Mouse (Mus musculus): Measurements from ENCODE around the gene Prpf3. TPM values are rescaled to one million over a fixed set of nuclear protein-coding genes. Genes with fewer than 3 reads are reported as not detected.
A peak's percentile ranks its signal among the peaks of the same experiment; 100 is the strongest.
"Not testable (repeated sequence)": the region's sequence is repeated elsewhere in the genome, so short reads cannot be mapped to it uniquely, and the experiment has no call there.

The Prpf3 gene
- 80.7 and 87.2 TPM in 2 replicates for polyA plus RNA-seq (2014; fragmentation: Nextera tagmentation; extraction: Ambion mirVana)

DNA sequence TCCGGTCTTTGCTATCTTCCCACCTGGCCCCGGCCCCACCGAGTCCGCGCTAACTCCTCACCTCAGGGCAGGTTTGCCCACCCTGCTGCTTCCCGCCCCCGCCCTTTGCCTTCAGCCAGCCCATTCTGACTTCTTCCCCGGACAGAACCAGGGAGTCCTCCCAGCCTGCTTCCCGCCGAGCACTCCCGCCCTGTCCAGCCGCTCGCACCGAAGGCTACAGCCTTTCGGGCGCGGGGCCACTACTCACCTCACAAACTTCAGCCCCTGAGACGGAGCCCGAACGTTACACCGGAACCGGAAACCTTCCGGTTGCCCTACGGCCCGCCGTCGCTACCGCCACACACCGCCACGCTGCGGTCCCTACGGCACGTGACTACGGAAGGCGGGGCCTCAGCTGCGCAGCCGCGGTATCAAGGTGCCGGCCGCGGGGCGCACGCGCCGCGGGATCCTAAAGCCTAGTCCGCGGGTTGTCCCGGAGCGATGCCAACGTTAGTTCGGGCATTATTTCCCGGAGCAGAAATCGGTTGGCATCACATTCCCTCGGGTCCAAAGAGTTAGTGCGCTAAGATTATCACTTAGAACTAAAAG, at the start of gene Prpf3:
Gene Prpf3 (minus strand): TSS at position 384 of the 588 bp plus-strand sequence.
- peak within 1 kb of the TSS; percentile 69 for H3K27ac ChIP-seq (replicated peaks; ENCODE audit: low read depth, low read length)
- WGBS: under 1% methylated on average over 56 of the region's 56 CpGs
- peak within 1 kb of the TSS; percentile 89 for H3K4me3 ChIP-seq (ENCODE audit: low read depth, low read length)
- DNase-seq (ENCODE audit: low spot score): peak; percentile 94
- no peaks in the 10 kb centered on the region for H3K9me3 ChIP-seq (ENCODE audit: control insufficient read depth, low read length)
- peak within 1 kb of the TSS; percentile 68 for H3K4me2 ChIP-seq (ENCODE audit: low read depth, severe bottlenecking)
- H3K36me3 ChIP-seq (ENCODE audit: control insufficient read depth, insufficient read depth, low read length): peaks cover 17% of the 10 kb centered on the region
- ATAC-seq (ENCODE audit: insufficient number of reproducible peaks, low FRiP score, low TSS enrichment, low read depth): peak; percentile 94
- peak within 1 kb of the TSS; percentile 86 for H3K9ac ChIP-seq (ENCODE audit: low read length)
- peaks cover 3% of the 10 kb centered on the region; the same call in 1 of the 2 replicates for H3K4me1 ChIP-seq (ENCODE audit: control insufficient read depth, insufficient read depth, low read length)
- H3K27me3 ChIP-seq (ENCODE audit: control insufficient read depth, insufficient read depth, low read length): no peaks in the 10 kb centered on the region

DNA sequence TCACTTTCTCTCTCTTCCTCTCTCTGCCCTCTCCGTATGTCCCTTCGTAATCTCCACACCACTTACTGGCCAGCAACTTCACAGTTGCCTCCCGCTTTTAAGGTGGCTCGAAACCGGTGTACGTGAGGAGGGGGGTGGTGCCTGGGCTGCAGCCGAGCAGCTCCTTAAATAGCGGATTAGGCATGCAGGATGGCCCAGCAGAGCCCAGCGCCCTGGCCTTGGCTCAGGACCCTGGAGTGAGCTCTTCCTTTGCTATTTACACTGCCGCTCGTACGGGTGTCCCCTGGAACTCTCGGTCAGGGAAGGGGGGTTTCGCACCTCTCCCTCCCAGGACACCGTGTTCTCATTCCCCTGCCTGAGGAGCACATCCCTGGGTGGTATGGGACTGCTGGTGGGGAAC, 48.9 kb upstream of the Prpf3 start, which contains the start of gene Car14:
Gene Car14 (minus strand): TSS at position 124 of the 400 bp plus-strand sequence.
- ATAC-seq (ENCODE audit: insufficient number of reproducible peaks, low FRiP score, low TSS enrichment, low read depth) (peak; percentile 55; the same call in 1 of the 2 replicates), DNase-seq (ENCODE audit: low spot score) (peak; percentile 77)
- Histone ChIP-seq H3K9me3 (ENCODE audit: control insufficient read depth, low read length) (no peaks in the 10 kb centered on the region), H3K4me2 (ENCODE audit: low read depth, severe bottlenecking) (peak within 1 kb of the TSS; percentile 90), H3K4me3 (ENCODE audit: low read depth, low read length) (peak within 1 kb of the TSS; percentile 45), H3K4me1 (ENCODE audit: control insufficient read depth, insufficient read depth, low read length) (peaks cover 4% of the 10 kb centered on the region), H3K36me3 (ENCODE audit: control insufficient read depth, insufficient read depth, low read length) (no peaks in the 10 kb centered on the region), H3K27me3 (ENCODE audit: control insufficient read depth, insufficient read depth, low read length) (no peaks in the 10 kb centered on the region), H3K9ac (ENCODE audit: low read length) (peak within 1 kb of the TSS; percentile 72), H3K27ac (replicated peaks; ENCODE audit: low read depth, low read length) (peak within 1 kb of the TSS; percentile 81)
- under 1% methylated on average over 15 of the region's 15 CpGs for WGBS

DNA sequence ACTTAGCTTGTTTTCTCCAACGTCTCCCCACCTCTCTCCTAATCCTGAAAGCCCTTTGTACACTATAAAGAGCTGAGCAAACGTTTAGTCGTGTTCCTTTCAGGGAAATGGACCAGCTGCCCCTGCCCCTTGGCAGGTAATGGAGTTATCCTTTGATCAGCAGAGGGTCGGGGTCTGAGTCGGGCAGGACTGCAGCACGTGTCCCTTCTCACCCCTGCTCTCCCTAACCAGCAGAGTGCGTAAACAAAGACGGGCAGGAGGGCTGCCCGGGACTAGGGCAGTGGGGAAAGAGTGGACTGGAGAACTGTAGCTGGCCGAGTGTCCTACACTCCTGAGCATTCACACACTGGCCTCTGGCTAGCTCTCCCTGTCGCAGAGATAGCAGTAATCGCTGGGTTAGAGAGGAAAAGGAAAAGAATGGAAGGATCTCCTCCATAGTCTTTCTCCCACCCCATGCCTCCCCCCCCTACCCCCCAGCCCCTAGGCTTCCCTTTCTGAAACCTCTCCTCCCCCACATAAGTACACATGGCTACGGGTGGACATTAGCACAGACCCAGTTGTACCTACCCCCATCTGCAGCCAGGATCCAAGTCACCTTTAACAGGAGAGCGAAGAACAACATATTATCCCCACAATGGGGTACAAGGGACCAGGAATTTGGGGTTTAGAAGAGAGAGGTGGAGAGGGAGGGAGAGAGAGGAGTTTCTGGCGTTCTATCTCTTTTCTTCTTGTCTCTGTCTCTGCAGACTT, 48.2 kb upstream of the Prpf3 start:
- WGBS: under 1% methylated on average over 15 of the region's 15 CpGs
- Histone ChIP-seq H3K4me3 (ENCODE audit: low read depth, low read length) (peak overlapping the region; percentile 45), H3K4me2 (ENCODE audit: low read depth, severe bottlenecking) (peak overlapping the region; percentile 90), H3K27ac (replicated peaks; ENCODE audit: low read depth, low read length) (peak overlapping the region; percentile 76; the same call in 1 of the 2 replicates), H3K27me3 (ENCODE audit: control insufficient read depth, insufficient read depth, low read length) (no peaks in the 10 kb centered on the region), H3K36me3 (ENCODE audit: control insufficient read depth, insufficient read depth, low read length) (no peaks in the 10 kb centered on the region), H3K9me3 (ENCODE audit: control insufficient read depth, low read length) (no peaks in the 10 kb centered on the region), H3K9ac (ENCODE audit: low read length) (peak overlapping the region; percentile 72), H3K4me1 (ENCODE audit: control insufficient read depth, insufficient read depth, low read length) (peaks cover 4% of the 10 kb centered on the region)
- ATAC-seq (ENCODE audit: insufficient number of reproducible peaks, low FRiP score, low TSS enrichment, low read depth) (peak; percentile 44; the same call in 1 of the 2 replicates), DNase-seq (ENCODE audit: low spot score) (peak; percentile 75)

DNA sequence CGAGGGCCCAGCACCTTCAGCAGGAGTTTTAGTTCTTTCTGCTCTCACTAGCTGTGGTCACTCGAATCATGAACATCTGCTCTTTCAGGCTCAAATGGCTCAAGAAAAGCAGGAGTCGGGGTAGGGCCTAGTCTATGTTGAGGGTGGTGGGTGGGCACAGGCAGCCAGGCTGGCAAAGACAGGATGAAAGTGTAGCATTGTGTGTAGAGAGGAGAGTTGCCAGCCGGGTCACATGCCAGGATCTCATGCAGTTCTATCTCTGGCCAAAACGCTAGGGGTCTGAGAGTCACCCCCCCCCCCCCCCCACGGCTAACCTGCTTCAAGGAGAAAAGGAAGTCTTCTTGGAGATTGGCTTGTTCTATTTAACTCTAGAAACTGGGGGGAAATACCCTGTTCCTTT, 47.0 kb upstream of the Prpf3 start:
- ATAC-seq (ENCODE audit: insufficient number of reproducible peaks, low FRiP score, low TSS enrichment, low read depth) (no peak), DNase-seq (ENCODE audit: low spot score) (peak; percentile 23)
- peaks cover 4% of the 10 kb centered on the region for H3K4me1 ChIP-seq (ENCODE audit: control insufficient read depth, insufficient read depth, low read length)
- peak overlapping the region; percentile 45 for H3K4me3 ChIP-seq (ENCODE audit: low read depth, low read length)
- WGBS: 29% methylated on average over 6 of the region's 6 CpGs
- H3K36me3 ChIP-seq (ENCODE audit: control insufficient read depth, insufficient read depth, low read length): 0 out of 2 replicates have a peak, but pooled peaks cover 2% of the 10 kb centered on the region
- peak overlapping the region; percentile 27; the same call in 1 of the 2 replicates for H3K9ac ChIP-seq (ENCODE audit: low read length)
- peak overlapping the region; percentile 90 for H3K4me2 ChIP-seq (ENCODE audit: low read depth, severe bottlenecking)
- no peak overlapping the region; the same call in 1 of the 2 replicates for H3K27ac ChIP-seq (replicated peaks; ENCODE audit: low read depth, low read length)
- no peaks in the 10 kb centered on the region for H3K27me3 ChIP-seq (ENCODE audit: control insufficient read depth, insufficient read depth, low read length)
- H3K9me3 ChIP-seq (ENCODE audit: control insufficient read depth, low read length): no peaks in the 10 kb centered on the region

DNA sequence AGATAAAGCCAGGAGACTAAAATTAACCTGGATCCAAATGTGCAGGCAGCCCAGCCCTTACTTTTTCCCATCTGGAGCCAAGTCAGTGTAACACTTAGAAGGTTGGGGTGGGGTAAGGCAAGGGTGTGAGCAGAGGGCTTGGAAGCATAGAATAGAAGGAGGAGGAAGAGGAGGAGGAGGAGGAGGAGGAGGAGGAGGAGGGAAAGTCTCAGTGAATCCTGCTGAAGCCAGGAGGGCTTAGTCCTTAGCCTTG, 46.6 kb upstream of the Prpf3 start:
- ATAC-seq (ENCODE audit: insufficient number of reproducible peaks, low FRiP score, low TSS enrichment, low read depth) (no peak), DNase-seq (ENCODE audit: low spot score) (no peak)
- Histone ChIP-seq H3K36me3 (ENCODE audit: control insufficient read depth, insufficient read depth, low read length) (0 out of 2 replicates have a peak, but pooled peaks cover 2% of the 10 kb centered on the region), H3K4me1 (ENCODE audit: control insufficient read depth, insufficient read depth, low read length) (peaks cover 4% of the 10 kb centered on the region), H3K4me2 (ENCODE audit: low read depth, severe bottlenecking) (peak overlapping the region; percentile 90), H3K9ac (ENCODE audit: low read length) (no peak overlapping the region), H3K9me3 (ENCODE audit: control insufficient read depth, low read length) (no peaks in the 10 kb centered on the region), H3K27ac (replicated peaks; ENCODE audit: low read depth, low read length) (no peak overlapping the region; the same call in 1 of the 2 replicates), H3K27me3 (ENCODE audit: control insufficient read depth, insufficient read depth, low read length) (no peaks in the 10 kb centered on the region), H3K4me3 (ENCODE audit: low read depth, low read length) (peak overlapping the region; percentile 45)

DNA sequence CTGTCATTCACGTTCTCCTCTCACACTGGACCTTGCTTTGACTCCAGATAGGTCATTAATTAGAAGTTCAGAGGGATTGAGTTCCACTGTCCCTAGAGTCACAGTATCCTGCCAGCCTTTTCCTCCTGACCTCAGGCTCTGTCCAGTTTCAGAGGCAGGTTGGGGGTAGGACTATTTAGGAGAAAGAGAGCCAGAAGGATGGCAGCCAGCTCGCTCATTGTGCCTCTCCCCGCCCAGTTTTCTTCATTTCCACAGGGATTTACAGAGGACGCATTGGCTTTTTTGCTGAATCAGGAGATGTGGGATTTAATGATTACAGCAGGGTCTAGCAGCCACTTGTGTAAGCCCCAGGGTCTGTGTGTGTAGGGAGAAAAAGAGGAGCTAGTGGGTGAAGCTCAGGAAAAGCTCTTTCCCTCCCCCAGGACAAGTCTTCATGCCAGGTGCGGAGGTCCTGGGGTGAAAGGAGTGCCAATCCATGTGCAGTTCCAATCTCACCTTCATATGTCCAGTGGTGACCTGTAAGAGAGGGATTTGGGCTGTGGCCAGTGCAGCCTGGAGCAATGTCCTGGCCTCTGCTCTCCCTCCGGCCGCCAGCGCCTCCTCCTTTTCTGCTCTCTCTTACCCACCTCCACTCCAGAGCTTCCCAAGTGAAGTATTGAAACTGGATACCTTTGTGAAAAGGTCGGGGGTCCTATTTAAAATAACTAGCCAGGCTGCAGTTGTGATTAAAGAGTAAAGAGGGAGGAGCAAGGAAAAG, 46.1 kb upstream of the Prpf3 start:
- Histone ChIP-seq H3K4me2 (ENCODE audit: low read depth, severe bottlenecking) (peak overlapping the region; percentile 90), H3K9me3 (ENCODE audit: control insufficient read depth, low read length) (no peaks in the 10 kb centered on the region), H3K36me3 (ENCODE audit: control insufficient read depth, insufficient read depth, low read length) (0 out of 2 replicates have a peak, but pooled peaks cover 2% of the 10 kb centered on the region), H3K9ac (ENCODE audit: low read length) (no peak overlapping the region), H3K4me1 (ENCODE audit: control insufficient read depth, insufficient read depth, low read length) (peaks cover 4% of the 10 kb centered on the region), H3K27ac (replicated peaks; ENCODE audit: low read depth, low read length) (no peak overlapping the region), H3K4me3 (ENCODE audit: low read depth, low read length) (no peak overlapping the region), H3K27me3 (ENCODE audit: control insufficient read depth, insufficient read depth, low read length) (no peaks in the 10 kb centered on the region)
- DNase-seq (ENCODE audit: low spot score) (no peak), ATAC-seq (ENCODE audit: insufficient number of reproducible peaks, low FRiP score, low TSS enrichment, low read depth) (no peak)
- WGBS: 69% methylated on average over 9 of the region's 9 CpGs

DNA sequence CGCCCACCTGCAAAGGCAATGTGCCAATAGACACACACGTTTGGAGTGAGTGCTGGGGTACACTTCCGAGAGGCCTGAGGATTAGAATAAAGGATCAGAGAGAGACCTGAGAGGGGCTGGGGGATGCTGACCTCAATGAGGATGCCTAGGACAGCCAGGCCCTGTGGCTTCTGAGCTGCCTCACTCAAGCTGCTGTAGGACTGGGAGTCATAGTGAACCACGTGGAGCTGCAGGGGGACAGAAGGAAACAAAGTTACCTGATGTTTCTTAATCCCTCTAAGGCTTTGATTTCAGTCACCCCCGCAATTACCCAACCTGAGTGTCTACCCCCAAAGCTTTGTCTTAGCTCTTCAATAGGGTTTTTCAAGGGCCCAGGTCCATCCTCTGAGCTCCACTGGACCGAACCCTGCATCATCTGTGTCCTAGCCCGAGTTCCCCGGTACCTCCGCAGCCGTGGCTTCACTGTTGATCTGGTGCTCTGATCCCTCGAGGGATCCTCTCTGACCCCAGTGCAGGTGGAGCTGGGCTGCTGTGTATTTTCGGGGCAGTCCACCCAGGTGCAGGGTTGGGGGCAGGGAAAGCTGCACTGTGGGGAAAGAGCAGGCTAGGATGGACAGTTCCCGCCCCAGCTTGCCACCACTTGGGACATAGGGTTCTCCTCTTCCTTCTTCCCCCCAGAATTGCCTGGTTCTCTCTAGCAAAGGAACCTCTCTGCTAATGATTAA, 44.3 kb upstream of the Prpf3 start:
- no peak overlapping the region for H3K4me2 ChIP-seq (ENCODE audit: low read depth, severe bottlenecking)
- H3K9me3 ChIP-seq (ENCODE audit: control insufficient read depth, low read length): no peaks in the 10 kb centered on the region
- peaks cover 3% of the 10 kb centered on the region for H3K4me1 ChIP-seq (ENCODE audit: control insufficient read depth, insufficient read depth, low read length)
- H3K4me3 ChIP-seq (ENCODE audit: low read depth, low read length): no peak overlapping the region
- ATAC-seq (ENCODE audit: insufficient number of reproducible peaks, low FRiP score, low TSS enrichment, low read depth): no peak
- no peak overlapping the region for H3K9ac ChIP-seq (ENCODE audit: low read length)
- DNase-seq (ENCODE audit: low spot score): no peak
- 0 out of 2 replicates have a peak, but pooled peaks cover 2% of the 10 kb centered on the region for H3K36me3 ChIP-seq (ENCODE audit: control insufficient read depth, insufficient read depth, low read length)
- H3K27me3 ChIP-seq (ENCODE audit: control insufficient read depth, insufficient read depth, low read length): no peaks in the 10 kb centered on the region
- H3K27ac ChIP-seq (replicated peaks; ENCODE audit: low read depth, low read length): no peak overlapping the region
- WGBS: 77% methylated on average over 13 of the region's 13 CpGs

DNA sequence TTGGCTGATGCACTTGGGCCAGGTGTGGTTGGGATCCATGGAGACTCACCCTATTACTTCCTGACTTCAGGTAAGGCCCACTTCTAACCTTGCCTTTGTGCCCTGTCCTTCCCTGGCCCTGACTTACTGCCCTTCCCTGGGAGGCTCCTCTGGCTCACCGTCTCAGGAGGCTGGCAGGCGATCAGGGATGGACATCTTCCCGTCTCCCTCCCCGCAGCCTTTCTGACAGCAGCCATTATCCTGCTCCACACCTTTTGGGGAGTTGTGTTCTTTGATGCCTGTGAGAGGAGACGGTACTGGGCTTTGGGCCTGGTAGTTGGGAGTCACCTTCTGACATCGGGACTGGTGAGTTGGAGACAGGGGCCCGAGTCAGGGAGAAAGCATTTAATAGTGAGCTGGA, 39.8 kb upstream of the Prpf3 start:
- not testable (repeated sequence) for H3K9ac ChIP-seq (ENCODE audit: low read length); H3K4me3 ChIP-seq (ENCODE audit: low read depth, low read length); H3K36me3 ChIP-seq (ENCODE audit: control insufficient read depth, insufficient read depth, low read length); ATAC-seq (ENCODE audit: insufficient number of reproducible peaks, low FRiP score, low TSS enrichment, low read depth); H3K9me3 ChIP-seq (ENCODE audit: control insufficient read depth, low read length); H3K27me3 ChIP-seq (ENCODE audit: control insufficient read depth, insufficient read depth, low read length); H3K4me2 ChIP-seq (ENCODE audit: low read depth, severe bottlenecking); DNase-seq (ENCODE audit: low spot score); H3K27ac ChIP-seq (replicated peaks; ENCODE audit: low read depth, low read length)
- H3K4me1 ChIP-seq (ENCODE audit: control insufficient read depth, insufficient read depth, low read length): peaks cover 15% of the 10 kb centered on the region; the same call in 1 of the 2 replicates
- WGBS: 92% methylated on average over 7 of the region's 7 CpGs

All from limb, embryonic 11.5 days (tissue).